Mouse (Mus musculus) embryonic fibroblast, embryonic 13.5 days (primary cell): ENCODE data around the gene Tmco4.

ENCODE experiments used
- CTCF ChIP-seq: IDR thresholded peaks from 2 replicates; pipeline ENCODE4 v1.5.1; 2011; ENCODE audit warnings: mild to moderate bottlenecking, control low read depth, low read length, moderate library complexity, borderline replicate concordance; ENCODE audit not compliant: insufficient read depth
- POLR2A ChIP-seq: IDR thresholded peaks from 2 replicates; pipeline ENCODE4 v1.6.1; 2011; ENCODE audit warnings: low read depth, mild to moderate bottlenecking, control low read depth, low read length, moderate library complexity

DNA sequence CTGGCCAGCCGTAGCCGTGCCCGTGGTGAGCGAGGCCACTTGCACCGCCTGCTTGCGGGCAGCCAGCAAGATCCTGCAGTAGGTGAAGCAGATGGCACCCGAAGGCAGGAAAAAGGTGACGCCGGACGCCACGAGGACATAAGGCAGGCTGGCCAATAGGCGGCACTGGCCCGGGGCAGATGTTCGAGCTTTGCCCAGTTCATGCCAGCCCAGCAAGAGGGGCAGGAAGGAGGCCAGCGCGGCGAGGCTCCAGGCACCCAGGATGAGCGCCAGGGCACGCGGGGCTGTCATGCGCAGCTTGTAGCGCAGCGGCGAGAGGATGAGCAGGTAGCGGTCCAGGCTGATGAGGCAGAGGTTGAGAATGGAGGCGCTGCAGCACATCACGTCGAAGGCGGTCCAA, 101.4 kb downstream of the Tmco4 start:
- TF ChIP-seq CTCF: no peak
- no peak for TF ChIP-seq POLR2A
